Mouse (Mus musculus): ENCODE measurements at regions not wholly inside any gene's neighbourhood (a gene's known extent, or its start where the extent isn't known, plus 50 kb on each side); places are given as distances from the start of the nearest gene placed in this dataset.
A peak's percentile ranks its signal among the peaks of the same experiment; 100 is the strongest.

DNA sequence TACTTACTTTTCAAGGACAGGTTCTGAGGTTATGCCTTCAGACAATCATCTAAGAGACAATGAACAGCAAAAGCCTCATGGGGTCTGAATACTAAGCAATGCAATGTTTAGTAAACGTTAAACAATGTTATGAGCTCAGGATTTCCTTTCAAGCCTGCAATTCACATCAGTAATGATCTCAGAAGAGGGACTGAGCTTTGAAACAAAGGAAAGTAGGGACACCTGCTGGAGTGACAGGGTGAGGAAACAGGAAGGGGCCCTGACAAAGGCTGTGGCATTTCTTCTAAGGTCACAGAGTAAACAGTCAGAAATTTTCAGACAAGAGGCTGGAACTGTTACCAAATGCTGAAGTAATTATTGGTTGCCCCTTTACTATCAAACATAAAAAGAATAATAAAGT is 610.0 kb downstream of the Dach1 start:
- peak; percentile 70 for DNase-seq (ENCODE audit: low read depth)
- TF ChIP-seq CTCF (IDR thresholded peaks at IDR 0.05; ENCODE audit: borderline replicate concordance, extremely low read depth, insufficient read depth, insufficient read length) (no peak), POLR2A (IDR thresholded peaks at IDR 0.05; ENCODE audit: borderline replicate concordance, extremely low read depth, insufficient read depth, insufficient read length, poor library complexity, severe bottlenecking) (no peak)

DNA sequence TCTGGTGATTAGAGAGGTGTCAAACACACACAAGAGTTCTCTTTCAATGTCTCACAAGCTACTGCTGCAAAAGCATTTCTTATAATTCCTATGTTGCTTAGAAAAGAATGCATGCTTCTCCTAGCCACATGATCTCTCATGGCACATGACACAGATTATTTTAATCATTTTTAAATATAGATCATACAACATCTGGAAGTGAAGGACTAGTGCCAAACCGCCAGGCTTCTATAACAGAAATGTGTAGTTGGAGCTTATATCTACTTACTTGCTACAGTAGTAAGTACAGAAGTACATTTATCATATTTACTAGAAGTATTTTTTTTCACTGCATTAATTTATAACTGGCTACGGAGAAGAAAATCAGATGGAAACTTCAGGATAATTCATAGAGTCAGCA is 611.3 kb downstream of the Dach1 start:
- TF ChIP-seq POLR2A (IDR thresholded peaks at IDR 0.05; ENCODE audit: borderline replicate concordance, extremely low read depth, insufficient read depth, insufficient read length, poor library complexity, severe bottlenecking) = no peak
- TF ChIP-seq CTCF (IDR thresholded peaks at IDR 0.05; ENCODE audit: borderline replicate concordance, extremely low read depth, insufficient read depth, insufficient read length) = no peak
- no peak for DNase-seq (ENCODE audit: low read depth)

DNA sequence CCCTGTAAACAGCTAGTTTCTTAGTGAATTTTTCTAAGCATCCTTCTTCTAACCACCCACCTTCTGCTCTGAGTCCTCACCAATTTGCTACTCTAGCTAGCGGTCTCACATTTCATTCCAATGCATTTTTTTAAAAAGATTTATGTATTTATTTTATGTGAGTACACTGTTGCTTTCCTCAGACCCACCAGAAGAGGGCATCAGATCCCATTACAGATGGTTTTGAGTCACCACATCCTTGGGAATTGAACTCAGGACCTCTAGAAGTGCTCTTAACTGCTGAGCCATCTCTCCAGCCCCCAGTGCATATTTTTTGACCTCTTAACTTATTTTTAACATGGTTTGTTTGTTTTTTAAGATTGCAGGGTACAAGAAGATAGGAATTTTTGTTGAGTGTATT is 611.7 kb downstream of the Dach1 start:
- TF ChIP-seq CTCF (IDR thresholded peaks at IDR 0.05; ENCODE audit: borderline replicate concordance, extremely low read depth, insufficient read depth, insufficient read length) = no peak
- no peak for TF ChIP-seq POLR2A (IDR thresholded peaks at IDR 0.05; ENCODE audit: borderline replicate concordance, extremely low read depth, insufficient read depth, insufficient read length, poor library complexity, severe bottlenecking)
- DNase-seq (ENCODE audit: low read depth) = no peak

DNA sequence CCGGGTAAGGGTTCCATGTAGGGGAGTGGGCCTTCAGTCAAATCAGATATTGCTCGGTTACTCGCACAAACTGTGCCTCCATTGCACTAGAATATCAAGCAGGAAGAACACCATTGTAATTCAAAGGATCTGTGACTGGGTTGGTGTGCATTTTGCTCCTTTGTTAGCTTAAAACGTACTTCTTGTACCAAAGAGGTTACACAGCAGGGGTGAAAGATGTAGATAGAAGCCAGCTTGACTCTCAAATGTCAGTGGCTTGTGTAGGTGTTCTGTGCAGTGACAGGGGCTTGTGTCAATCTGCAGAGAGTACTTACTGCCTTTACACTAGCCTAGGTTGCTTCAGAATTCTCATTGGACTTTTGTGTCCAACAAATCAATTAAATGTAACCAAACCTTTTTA is 623.3 kb downstream of the Dach1 start:
- TF ChIP-seq POLR2A (IDR thresholded peaks at IDR 0.05; ENCODE audit: borderline replicate concordance, extremely low read depth, insufficient read depth, insufficient read length, poor library complexity, severe bottlenecking) = no peak
- TF ChIP-seq CTCF (IDR thresholded peaks at IDR 0.05; ENCODE audit: borderline replicate concordance, extremely low read depth, insufficient read depth, insufficient read length) = no peak
- no peak for DNase-seq (ENCODE audit: low read depth)

DNA sequence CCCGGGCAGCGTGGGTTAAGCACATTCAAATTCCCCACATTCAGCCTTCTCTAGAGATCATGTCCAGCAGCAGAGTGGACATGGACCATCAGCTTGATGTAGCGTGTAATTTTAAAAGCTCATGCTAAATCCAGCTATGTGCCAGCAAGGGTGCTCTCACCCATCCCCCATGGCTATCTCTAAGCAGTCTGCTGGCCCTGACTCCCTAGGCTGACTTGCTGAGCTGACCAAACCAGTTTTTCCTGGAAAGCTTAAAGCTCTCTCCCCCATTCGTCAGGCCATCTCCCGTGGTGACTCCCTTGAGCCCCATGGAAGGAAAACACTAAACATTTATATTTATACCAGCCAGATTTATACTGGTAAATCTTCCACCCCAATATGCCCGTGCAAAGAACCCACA is 625.3 kb downstream of the Dach1 start:
- TF ChIP-seq CTCF (IDR thresholded peaks at IDR 0.05; ENCODE audit: borderline replicate concordance, extremely low read depth, insufficient read depth, insufficient read length) = no peak
- TF ChIP-seq POLR2A (IDR thresholded peaks at IDR 0.05; ENCODE audit: borderline replicate concordance, extremely low read depth, insufficient read depth, insufficient read length, poor library complexity, severe bottlenecking) = no peak
- no peak for DNase-seq (ENCODE audit: low read depth)

DNA sequence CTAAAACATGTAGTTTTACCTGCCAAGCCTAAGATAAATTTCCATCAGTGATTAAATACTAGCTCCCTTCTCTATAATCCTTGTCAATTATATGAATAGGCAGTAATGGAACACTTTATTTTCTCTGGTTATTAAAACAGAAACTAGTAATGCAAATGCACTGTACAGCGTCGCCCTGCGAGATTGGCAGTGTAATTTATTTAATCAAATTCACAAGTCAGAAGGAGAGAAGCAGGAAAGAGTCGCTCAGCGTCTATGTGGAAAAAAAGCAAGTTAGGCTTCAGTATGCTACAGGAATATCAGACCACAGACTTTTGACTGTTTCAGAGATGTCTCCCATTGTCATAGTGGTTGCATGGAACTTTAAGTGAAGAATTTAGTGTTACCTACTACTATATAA is 632.6 kb downstream of the Dach1 start:
- peak; percentile 63 for DNase-seq (ENCODE audit: low read depth)
- no peak for TF ChIP-seq POLR2A (IDR thresholded peaks at IDR 0.05; ENCODE audit: borderline replicate concordance, extremely low read depth, insufficient read depth, insufficient read length, poor library complexity, severe bottlenecking)
- TF ChIP-seq CTCF (IDR thresholded peaks at IDR 0.05; ENCODE audit: borderline replicate concordance, extremely low read depth, insufficient read depth, insufficient read length) = no peak

DNA sequence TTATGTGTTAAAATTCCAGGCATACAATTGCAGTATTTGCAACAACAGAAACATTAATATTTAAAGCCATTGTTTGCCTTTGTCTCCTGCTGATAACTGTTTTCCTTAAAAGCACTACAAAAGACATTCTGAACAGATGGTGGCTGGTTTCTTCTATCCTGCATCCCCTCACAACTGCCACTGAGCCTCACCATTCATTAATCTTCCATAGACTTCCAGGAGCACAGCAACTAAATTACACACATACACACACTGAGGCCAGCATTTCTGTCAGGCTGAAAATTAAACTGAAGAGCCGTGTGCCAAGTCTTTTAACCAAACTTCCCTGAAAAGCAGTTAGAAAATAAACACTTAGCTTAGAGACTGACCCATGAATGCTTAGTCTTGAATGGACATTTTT is 658.2 kb downstream of the Dach1 start:
- TF ChIP-seq POLR2A (IDR thresholded peaks at IDR 0.05; ENCODE audit: borderline replicate concordance, extremely low read depth, insufficient read depth, insufficient read length, poor library complexity, severe bottlenecking) = no peak
- no peak for TF ChIP-seq CTCF (IDR thresholded peaks at IDR 0.05; ENCODE audit: borderline replicate concordance, extremely low read depth, insufficient read depth, insufficient read length)
- peak; percentile 84 for DNase-seq (ENCODE audit: low read depth)

DNA sequence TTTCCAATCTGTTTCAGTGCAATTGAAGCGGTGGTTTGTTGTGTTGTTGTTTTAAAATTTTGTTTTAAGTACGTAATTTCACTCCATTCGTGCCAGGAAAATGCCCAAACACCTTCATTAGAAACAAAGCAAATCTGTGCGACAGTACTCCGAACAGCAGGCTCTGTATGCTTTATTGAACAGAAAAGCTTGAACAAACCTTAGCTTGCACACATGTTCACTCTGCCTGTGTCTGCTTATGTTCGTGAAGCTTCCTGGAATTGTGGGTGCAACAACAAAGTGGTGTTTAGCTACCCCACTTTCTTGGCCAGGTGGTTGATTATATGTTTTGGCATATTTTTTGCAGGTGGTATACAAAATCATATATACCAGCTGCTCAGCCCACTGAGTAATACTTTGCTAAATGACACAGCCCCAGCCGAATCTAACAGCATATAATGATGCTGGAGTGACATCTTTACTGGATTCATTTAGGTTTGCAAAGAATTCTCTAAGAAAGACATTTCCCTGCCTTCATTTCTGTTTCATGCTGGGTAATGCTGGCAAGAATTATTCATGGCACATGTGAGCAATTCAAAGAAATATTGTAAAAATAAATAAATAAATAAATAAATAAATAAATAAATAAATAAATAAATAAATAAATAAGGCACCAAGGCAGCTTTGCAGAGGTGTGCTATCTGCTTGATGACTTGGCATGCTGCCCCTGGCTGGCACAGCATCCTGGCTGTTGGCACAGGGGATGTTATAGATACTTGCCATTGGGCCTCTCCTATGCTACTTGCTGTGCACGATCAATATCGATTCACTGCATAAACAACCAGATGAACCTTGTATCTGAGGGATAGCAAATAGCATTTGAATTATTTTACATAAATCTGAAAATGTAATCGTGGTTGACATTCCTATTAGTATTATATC is 679.9 kb downstream of the Dach1 start:
- no peak for TF ChIP-seq CTCF (IDR thresholded peaks at IDR 0.05; ENCODE audit: borderline replicate concordance, extremely low read depth, insufficient read depth, insufficient read length)
- no peak for TF ChIP-seq POLR2A (IDR thresholded peaks at IDR 0.05; ENCODE audit: borderline replicate concordance, extremely low read depth, insufficient read depth, insufficient read length, poor library complexity, severe bottlenecking)
- peak; percentile 64 for DNase-seq (ENCODE audit: low read depth)

DNA sequence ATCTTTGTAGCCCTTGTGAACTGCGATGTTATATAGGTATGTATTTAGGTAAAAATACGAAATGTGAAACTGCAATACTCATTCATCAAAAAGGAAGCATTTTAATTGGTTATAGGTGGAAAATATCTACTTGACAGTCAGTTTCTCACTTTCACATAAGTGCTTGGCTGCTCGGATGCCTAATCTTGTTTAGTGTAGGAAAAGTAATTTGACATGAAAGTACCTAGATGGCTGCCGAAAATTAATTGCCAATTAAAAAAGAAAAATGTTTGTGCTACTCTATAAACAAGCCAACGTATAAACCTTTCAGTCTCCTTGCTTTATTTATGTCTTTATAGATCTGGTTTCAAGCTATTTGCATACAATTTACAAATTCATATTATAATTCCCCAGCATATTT is 691.3 kb downstream of the Dach1 start:
- peak; percentile 72 for DNase-seq (ENCODE audit: low read depth)
- no peak for TF ChIP-seq POLR2A (IDR thresholded peaks at IDR 0.05; ENCODE audit: borderline replicate concordance, extremely low read depth, insufficient read depth, insufficient read length, poor library complexity, severe bottlenecking)

DNA sequence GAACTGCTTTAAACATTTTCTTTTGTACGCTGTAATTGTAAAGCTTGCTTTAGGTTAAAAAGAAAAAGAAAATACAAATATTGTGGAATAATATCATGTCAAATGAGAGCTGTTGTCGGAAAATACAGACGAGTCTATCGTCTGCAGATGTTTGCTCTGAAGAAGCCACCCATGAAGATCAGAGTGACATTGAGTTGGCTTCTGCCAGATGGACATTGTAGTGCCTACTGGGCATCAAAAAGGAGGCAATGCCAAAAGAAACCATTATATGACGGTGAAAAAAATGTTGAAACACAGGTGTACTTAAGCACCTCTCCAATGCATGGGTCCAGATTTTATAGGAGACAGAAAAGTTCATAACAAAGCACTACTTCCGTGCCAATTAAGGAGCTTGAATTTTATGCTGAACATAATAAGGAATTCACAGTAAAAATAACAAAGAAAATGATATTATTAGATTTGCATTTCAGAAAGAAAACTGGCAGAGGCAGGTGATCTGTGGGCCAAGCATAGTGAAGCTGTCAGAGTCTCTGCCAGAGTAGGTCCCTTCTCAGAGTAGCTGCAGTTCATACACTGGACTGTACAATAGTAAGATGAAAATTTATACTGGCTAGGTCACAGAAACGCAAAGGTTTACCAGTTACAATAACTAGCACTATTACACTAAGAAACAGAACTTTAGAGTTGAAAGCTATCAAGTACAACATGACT is 718.9 kb downstream of the Dach1 start:
- TF ChIP-seq POLR2A (IDR thresholded peaks at IDR 0.05; ENCODE audit: borderline replicate concordance, extremely low read depth, insufficient read depth, insufficient read length, poor library complexity, severe bottlenecking) (no peak), CTCF (IDR thresholded peaks at IDR 0.05; ENCODE audit: borderline replicate concordance, extremely low read depth, insufficient read depth, insufficient read length) (no peak)
- DNase-seq (ENCODE audit: low read depth) = no peak

DNA sequence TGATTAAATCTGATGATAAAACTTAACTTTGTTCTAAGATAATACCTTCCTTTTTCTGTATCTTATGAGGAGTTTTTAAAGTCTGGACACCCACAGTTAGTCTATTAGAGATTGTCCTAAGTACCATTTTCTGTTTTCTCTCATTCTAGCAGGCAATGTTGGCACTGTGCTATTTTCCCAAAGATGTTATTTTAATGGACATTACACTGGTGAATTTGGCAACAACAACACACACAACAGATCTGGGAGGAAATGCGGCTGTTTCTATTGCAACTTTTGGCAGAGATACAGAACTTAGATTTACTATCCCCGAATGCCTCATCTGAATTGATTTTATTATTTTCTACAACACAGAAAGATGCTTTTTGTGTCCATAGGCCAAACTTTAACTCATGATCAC is 720.9 kb downstream of the Dach1 start:
- TF ChIP-seq POLR2A (IDR thresholded peaks at IDR 0.05; ENCODE audit: borderline replicate concordance, extremely low read depth, insufficient read depth, insufficient read length, poor library complexity, severe bottlenecking) (no peak), CTCF (IDR thresholded peaks at IDR 0.05; ENCODE audit: borderline replicate concordance, extremely low read depth, insufficient read depth, insufficient read length) (no peak)
- peak; percentile 21 for DNase-seq (ENCODE audit: low read depth)

DNA sequence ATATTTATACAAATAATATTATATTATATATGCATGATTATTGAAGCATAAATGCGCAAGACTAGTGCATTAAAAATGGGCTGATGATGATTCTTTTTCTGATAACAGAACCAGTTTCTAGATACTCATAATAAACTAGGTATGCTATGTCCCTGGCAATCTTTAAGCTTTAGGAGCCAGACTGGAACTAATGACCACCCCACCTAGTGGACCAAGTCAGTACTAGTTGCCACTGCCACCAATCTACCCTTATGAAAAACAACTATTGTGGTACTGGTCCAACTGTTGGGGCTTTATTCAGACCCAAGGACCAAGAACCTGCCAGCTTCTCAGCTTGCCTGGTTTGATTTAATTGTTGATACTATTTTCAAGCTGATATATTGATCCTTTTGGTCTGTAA is 722.8 kb downstream of the Dach1 start:
- peak; percentile 48; the same call in 1 of the 2 replicates for TF ChIP-seq CTCF (IDR thresholded peaks at IDR 0.05; ENCODE audit: borderline replicate concordance, extremely low read depth, insufficient read depth, insufficient read length)
- TF ChIP-seq POLR2A (IDR thresholded peaks at IDR 0.05; ENCODE audit: borderline replicate concordance, extremely low read depth, insufficient read depth, insufficient read length, poor library complexity, severe bottlenecking) = no peak
- DNase-seq (ENCODE audit: low read depth) = no peak
